Mouse (Mus musculus) stomach, embryonic 14.5 days (tissue): Measurements from ENCODE around the gene Six6. TPM values are rescaled to one million over a fixed set of nuclear protein-coding genes. Genes with fewer than 3 reads are reported as not detected.

Source experiments
- polyA plus RNA-seq: library from polyadenylated mRNA; unstranded; fragments of >200 nt; fragmentation: Nextera tagmentation; extraction: Ambion mirVana; gene quantifications from 2 replicates; pipeline ENCODE4 v1.2.1, GENCODE M21; 2014

The Six6 gene
- polyA plus RNA-seq, 1 experiment from 2014 or later, result not detected

Other genes with a start within 250 kb of the Six6 start
- 52.4 and 61.3 TPM in 2 replicates for gene Ppm1a, start 182.4 kb upstream of the Six6 start, polyA plus RNA-seq
- 2.0 and 3.2 TPM in 2 replicates for gene 4930447C04Rik, start 882 bp downstream of the Six6 start, polyA plus RNA-seq
- not detected in 2 replicates for gene Six1, start 114.0 kb downstream of the Six6 start, polyA plus RNA-seq
- 1.4 and 1.5 TPM in 2 replicates for gene Six4, start 173.6 kb downstream of the Six6 start, polyA plus RNA-seq
- 36.6 and 36.8 TPM in 2 replicates for gene Mnat1, start 183.8 kb downstream of the Six6 start, polyA plus RNA-seq